Mouse (Mus musculus) ES-Bruce4 (cell line): ENCODE measurements around the gene Scamp4. TPM values are rescaled to one million over a fixed set of nuclear protein-coding genes. Genes with fewer than 3 reads are reported as not detected.

Source experiments
- H3K27ac ChIP-seq: 2 replicates; pipeline ENCODE4 v1.5.1; 2012; ENCODE audit warnings: low read length, inconsistent platforms; ENCODE audit not compliant: insufficient read depth
- H3K27me3 ChIP-seq: 2 replicates; pipeline ENCODE4 v1.6.1; 2012; ENCODE audit warnings: mild to moderate bottlenecking, low read length, inconsistent platforms; ENCODE audit not compliant: control insufficient read depth, poor library complexity, insufficient read depth, severe bottlenecking
- H3K36me3 ChIP-seq: 2 replicates; pipeline ENCODE4 v1.6.1; 2012; ENCODE audit warnings: inconsistent platforms, mild to moderate bottlenecking, low read length, moderate library complexity; ENCODE audit not compliant: control insufficient read depth, poor library complexity, insufficient read depth, severe bottlenecking
- H3K4me1 ChIP-seq: one replicate; pipeline ENCODE4 v1.8.1; 2011; ENCODE audit warnings: low read length; ENCODE audit not compliant: control insufficient read depth, insufficient read depth
- H3K4me3 ChIP-seq: 2 replicates; pipeline ENCODE4 v1.5.1; 2011; ENCODE audit warnings: low read depth, mild to moderate bottlenecking, low read length
- H3K9ac ChIP-seq: 2 replicates; pipeline ENCODE4 v1.6.1; 2012; ENCODE audit warnings: low read depth, mild to moderate bottlenecking, inconsistent platforms; ENCODE audit not compliant: poor library complexity, severe bottlenecking
- H3K9me3 ChIP-seq: replicated peaks from 2 replicates; pipeline ENCODE4 v1.6.1; 2012; ENCODE audit warnings: mild to moderate bottlenecking, low read length, inconsistent platforms; ENCODE audit not compliant: control insufficient read depth, poor library complexity, insufficient read depth, severe bottlenecking
- CTCF ChIP-seq: IDR thresholded peaks from one replicate; pipeline ENCODE4 v1.8.1; 2011; ENCODE audit warnings: low read depth, low read length
- EP300 ChIP-seq: IDR thresholded peaks from 2 replicates; pipeline ENCODE4 v1.6.1; 2011; ENCODE audit warnings: low read depth, low read length; ENCODE audit not compliant: insufficient read depth
- POLR2A ChIP-seq: IDR thresholded peaks from one replicate; pipeline ENCODE4 v1.8.1; 2011; ENCODE audit warnings: low read length; ENCODE audit not compliant: insufficient read depth
- polyA plus RNA-seq: library from polyadenylated mRNA; stranded (reverse); fragments of >200 nt; gene quantifications from 2 replicates; pipeline ENCODE4 v1.2.4, GENCODE M21; 2011; ENCODE audit warnings: low read depth; ENCODE audit not compliant: missing spikeins, insufficient read depth, insufficient read length

Scamp4 gene
- polyA plus RNA-seq, 1 experiment = 68.9 TPM

GRCm38 (mm10) chr10:80561116-80561944, 41.3 kb upstream of the Scamp4 start, which contains the start of gene Rexo1:
Gene Rexo1, minus strand, starts transcription at chr10:80561560.
- Histone ChIP-seq H3K9me3 (no peaks in the 10 kb centered on the region), H3K27me3 (no peaks in the 10 kb centered on the region), H3K36me3 (no peaks in the 10 kb centered on the region), H3K27ac (0 out of 2 replicates have a peak within 1 kb of the TSS, but pooled peaks have one; percentile 36), H3K4me1 (no peaks in the 10 kb centered on the region), H3K4me3 (peak within 1 kb of the TSS; percentile 78), H3K9ac (peak within 1 kb of the TSS; percentile 90)
- no peak for TF ChIP-seq EP300
- TF ChIP-seq POLR2A = no peak
- peak; percentile 82 for TF ChIP-seq CTCF

- 0 out of 2 replicates have a peak, but pooled peaks have one; percentile 46 for TF ChIP-seq EP300
- no peak for TF ChIP-seq POLR2A
- TF ChIP-seq CTCF = peak; percentile 98
- Histone ChIP-seq H3K4me1 (no peaks in the 10 kb centered on the region), H3K27me3 (no peaks in the 10 kb centered on the region), H3K4me3 (no peak overlapping the region), H3K9me3 (no peaks in the 10 kb centered on the region), H3K27ac (no peak overlapping the region), H3K9ac (no peak overlapping the region), H3K36me3 (peaks cover 4% of the 10 kb centered on the region; the same call in 1 of the 2 replicates)
Measured at GRCm38 (mm10) chr10:80566375-80567092, 36.1 kb upstream of the Scamp4 start.

GRCm38 (mm10) chr10:80568876-80569275, 33.8 kb upstream of the Scamp4 start:
- no peaks in the 10 kb centered on the region for H3K27me3 ChIP-seq
- H3K9me3 ChIP-seq = no peaks in the 10 kb centered on the region
- no peak overlapping the region for H3K27ac ChIP-seq
- H3K4me1 ChIP-seq = peaks cover 4% of the 10 kb centered on the region
- H3K36me3 ChIP-seq = peaks cover 4% of the 10 kb centered on the region; the same call in 1 of the 2 replicates
- 0 out of 2 replicates have a peak overlapping the region, but pooled peaks have one; percentile 4 for H3K9ac ChIP-seq
- peak overlapping the region; percentile 42; the same call in 1 of the 2 replicates for H3K4me3 ChIP-seq
- TF ChIP-seq POLR2A (no peak), CTCF (no peak), EP300 (no peak)

DNA sequence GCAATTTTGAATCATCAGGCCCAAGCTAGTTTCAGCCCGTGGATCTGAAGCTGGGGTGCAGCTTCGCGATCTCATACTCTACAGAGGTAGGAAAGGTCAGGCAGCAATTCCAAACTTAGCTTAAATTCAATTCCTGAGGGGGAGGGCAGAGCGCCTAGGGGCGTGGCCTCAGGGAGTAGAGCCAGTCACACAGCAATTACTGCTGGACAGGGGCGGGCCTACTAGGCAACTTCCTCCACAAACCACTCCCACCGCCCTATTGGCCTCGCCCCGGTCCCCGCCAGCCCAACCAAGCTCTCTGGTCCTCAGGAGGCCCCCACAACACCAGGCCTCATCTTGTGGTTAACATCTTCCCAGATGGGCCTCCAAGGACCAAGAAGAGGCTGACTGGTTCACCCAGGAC, 33.0 kb upstream of the Scamp4 start:
- no peak for TF ChIP-seq POLR2A
- TF ChIP-seq CTCF = no peak
- no peak for TF ChIP-seq EP300
- Histone ChIP-seq H3K36me3 (peaks cover 4% of the 10 kb centered on the region; the same call in 1 of the 2 replicates), H3K9me3 (no peaks in the 10 kb centered on the region), H3K27me3 (no peaks in the 10 kb centered on the region), H3K9ac (peak overlapping the region; percentile 4; the same call in 1 of the 2 replicates), H3K4me1 (peaks cover 4% of the 10 kb centered on the region), H3K27ac (no peak overlapping the region), H3K4me3 (peak overlapping the region; percentile 42)

DNA sequence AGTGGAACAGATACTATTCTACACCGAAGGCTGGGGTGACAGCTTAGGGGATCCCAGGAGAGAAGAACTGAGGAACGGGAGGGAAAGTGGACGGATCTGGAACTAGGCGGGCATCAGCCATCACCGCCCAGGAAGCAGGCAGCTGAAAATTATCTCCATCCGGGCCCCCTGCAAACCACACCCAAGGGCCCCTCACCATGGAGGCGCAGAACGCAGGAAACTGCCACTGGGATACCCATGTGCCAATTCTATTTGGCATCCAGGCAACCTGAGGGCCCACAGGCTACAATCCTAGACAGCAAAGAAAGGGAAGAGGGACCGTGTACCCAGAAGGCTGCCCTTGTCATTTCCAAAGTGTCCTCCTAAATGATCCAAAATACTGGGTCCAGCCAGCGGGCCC, 32.3 kb upstream of the Scamp4 start:
- Histone ChIP-seq H3K9ac (no peak overlapping the region), H3K9me3 (no peaks in the 10 kb centered on the region), H3K36me3 (peaks cover 4% of the 10 kb centered on the region; the same call in 1 of the 2 replicates), H3K4me3 (no peak overlapping the region; the same call in 1 of the 2 replicates), H3K4me1 (peaks cover 9% of the 10 kb centered on the region), H3K27ac (no peak overlapping the region), H3K27me3 (no peaks in the 10 kb centered on the region)
- TF ChIP-seq POLR2A = no peak
- TF ChIP-seq EP300 = no peak
- TF ChIP-seq CTCF = no peak
